ENCODE assay signal across 14 mouse cellular contexts in the genomic region with DNA sequence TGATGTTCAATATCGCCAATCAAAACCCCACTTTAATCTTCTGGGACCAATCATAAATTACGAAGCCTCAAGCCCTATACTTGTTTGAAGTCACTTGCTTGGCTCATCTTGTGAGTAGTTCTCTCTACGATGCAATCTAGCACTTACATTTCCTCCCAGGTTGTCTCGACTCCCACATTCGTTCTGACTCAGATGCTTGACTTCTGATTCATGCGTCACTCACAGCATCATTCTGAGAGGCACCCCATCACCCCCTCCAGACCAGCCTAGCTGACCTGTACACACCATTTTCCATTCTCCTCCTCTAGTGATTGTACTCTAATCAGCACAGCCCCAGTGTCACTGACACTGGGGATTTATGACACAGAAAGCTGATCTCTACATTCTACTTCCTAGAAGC. TPM values are rescaled to one million over a fixed set of nuclear protein-coding genes. Genes with fewer than 3 reads are reported as not detected.
"Had no signal": no experiment of that assay in that cellular context is flagged by ENCODE, and none has a peak within 500 bp of the region (broad histone marks: within the 10 kb centered on the region; RNA-seq: fewer than 3 reads in every experiment).

No protein-coding gene starts in this region.

- H3K9me3 ChIP-seq: limb, embryonic 12.5 days; midbrain, embryonic 12.5 days; neural tube, embryonic 12.5 days had no signal

- H3K4me1 ChIP-seq: limb, embryonic 12.5 days; midbrain, embryonic 12.5 days; neural tube, embryonic 12.5 days had no signal

- DNase-seq: kidney, adult 8-10 months; kidney, postnatal 25 days; liver; lung, adult 18-20 months; retina, postnatal 1 day; thymus, postnatal 14 days had no signal

- ATAC-seq: intestine, embryonic 16.5 days had no signal

- H3K27ac ChIP-seq: limb, embryonic 12.5 days; liver, embryonic 14.5 days; midbrain, embryonic 12.5 days; neural tube, embryonic 12.5 days had no signal

- H3K36me3 ChIP-seq: limb, embryonic 12.5 days; midbrain, embryonic 12.5 days; neural tube, embryonic 12.5 days had no signal

- H3K4me3 ChIP-seq: limb, embryonic 12.5 days; midbrain, embryonic 12.5 days; myocyte; neural tube, embryonic 12.5 days had no signal

- H3K9ac ChIP-seq: limb, embryonic 12.5 days; liver, embryonic 14.5 days; midbrain, embryonic 12.5 days; neural tube, embryonic 12.5 days had no signal

- H3K27me3 ChIP-seq: limb, embryonic 12.5 days; midbrain, embryonic 12.5 days; neural tube, embryonic 12.5 days had no signal

- H3K4me2 ChIP-seq: limb, embryonic 12.5 days; midbrain, embryonic 12.5 days; neural tube, embryonic 12.5 days had no signal

RNA-seq across cellular contexts. Expression of gene Plppr4, which starts 31.2 kb away (rescaled TPM):
- total RNA-seq: megakaryocyte-erythroid progenitor cell, adult 5-6 weeks had no signal
- polyA plus RNA-seq: myocyte; small intestine, adult 2 months had no signal
